Mouse (Mus musculus): Measurements from ENCODE around the gene Klhl23.

- no peak for TF ChIP-seq CTCF (IDR thresholded peaks at IDR 0.05; ENCODE audit: low read depth)
- TF ChIP-seq EP300 (optimal IDR thresholded peaks at IDR 0.05): no peak
These were observed 18.5 kb downstream of the Klhl23 start for GRCm38 (mm10) chr2:69840261-69840660.
